Mouse (Mus musculus) midbrain, embryonic 10.5 days (tissue): ENCODE data around the gene Pms2. TPM values are rescaled to one million over a fixed set of nuclear protein-coding genes. Genes with fewer than 3 reads are reported as not detected.

Experiments
- DNase-seq: peaks from one replicate; pipeline ENCODE4 v3.0.0-alpha.2; 2017; ENCODE audit warnings: low spot score
- H3K27ac ChIP-seq: fragments of 300-500 bp; sonication (generic); replicated peaks from 2 replicates; pipeline ENCODE4 v1.5.1; 2016; ENCODE audit warnings: mild to moderate bottlenecking
- H3K27me3 ChIP-seq: fragments of 300-500 bp; sonication (generic); 2 replicates; pipeline ENCODE4 v1.6.1; 2016; ENCODE audit warnings: low read depth, mild to moderate bottlenecking; ENCODE audit not compliant: poor library complexity, severe bottlenecking
- H3K36me3 ChIP-seq: fragments of 300-500 bp; sonication (generic); 2 replicates; pipeline ENCODE4 v1.6.1; 2016; ENCODE audit warnings: mild to moderate bottlenecking, moderate library complexity
- H3K4me1 ChIP-seq: fragments of 300-500 bp; sonication (generic); 2 replicates; pipeline ENCODE4 v1.6.1; 2016
- H3K4me3 ChIP-seq: fragments of 300-500 bp; sonication (generic); 2 replicates; pipeline ENCODE4 v1.5.1; 2016; ENCODE audit warnings: mild to moderate bottlenecking, moderate library complexity
- H3K9me3 ChIP-seq: fragments of 300-500 bp; sonication (generic); replicated peaks from 2 replicates; pipeline ENCODE4 v1.6.1; 2016; ENCODE audit warnings: mild to moderate bottlenecking
- WGBS: fragments of 180-500 bp; shearing (Covaris S2); methylation state at CpG from one replicate; pipeline ENCODE4 v1.1.7; 2016; 5-methylcytosine and 5-hydroxymethylcytosine counted together
- polyA plus RNA-seq: library from polyadenylated mRNA; unstranded; fragments of >200 nt; fragmentation: Nextera tagmentation; extraction: Ambion mirVana; gene quantifications from 2 replicates; pipeline ENCODE4 v1.2.1, GENCODE M21; 2016

The Pms2 gene
- polyA plus RNA-seq, 1 experiment from 2014 or later = 34.8 TPM

GRCm38 (mm10) chr5:143916221-143916620 is 6.5 kb downstream of the Pms2 start:
- peaks cover 78% of the 10 kb centered on the region for H3K36me3 ChIP-seq
- WGBS = 94% methylated on average over 9 of the region's 9 CpGs
- H3K9me3 ChIP-seq = no peaks in the 10 kb centered on the region
- peaks cover under 1% of the 10 kb centered on the region for H3K4me1 ChIP-seq
- DNase-seq = no peak
- H3K4me3 ChIP-seq = no peak overlapping the region
- H3K27me3 ChIP-seq = no peaks in the 10 kb centered on the region
- H3K27ac ChIP-seq = no peak overlapping the region

- peak; percentile 22 for DNase-seq
- H3K36me3 ChIP-seq = peaks cover 89% of the 10 kb centered on the region
- H3K4me3 ChIP-seq = no peak overlapping the region
- 60% methylated on average over 5 of the region's 5 CpGs for WGBS
- no peaks in the 10 kb centered on the region for H3K27me3 ChIP-seq
- H3K4me1 ChIP-seq = no peaks in the 10 kb centered on the region
- no peaks in the 10 kb centered on the region for H3K9me3 ChIP-seq
- H3K27ac ChIP-seq = no peak overlapping the region
Measured at GRCm38 (mm10) chr5:143917418-143917817, 7.7 kb downstream of the Pms2 start.

- Histone ChIP-seq H3K27me3 (no peaks in the 10 kb centered on the region), H3K4me1 (no peaks in the 10 kb centered on the region), H3K4me3 (no peak overlapping the region), H3K27ac (no peak overlapping the region), H3K36me3 (peaks cover 95% of the 10 kb centered on the region), H3K9me3 (no peaks in the 10 kb centered on the region)
- no peak for DNase-seq
- WGBS = 95% methylated on average over 3 of the region's 3 CpGs
Measured at GRCm38 (mm10) chr5:143918120-143918519, 8.4 kb downstream of the Pms2 start.

GRCm38 (mm10) chr5:143924781-143925452 is 15.2 kb downstream of the Pms2 start:
- Histone ChIP-seq H3K4me1 (no peaks in the 10 kb centered on the region), H3K27ac (no peak overlapping the region), H3K36me3 (peaks cover 97% of the 10 kb centered on the region), H3K4me3 (no peak overlapping the region), H3K9me3 (no peaks in the 10 kb centered on the region), H3K27me3 (no peaks in the 10 kb centered on the region)
- WGBS = 91% methylated on average over 6 of the region's 6 CpGs
- DNase-seq = no peak

GRCm38 (mm10) chr5:143927875-143928274 is 18.1 kb downstream of the Pms2 start, which contains the start of gene Gm42421:
Gene Gm42421 (plus strand): TSS chr5:143928175.
- 94% methylated on average over 8 of the region's 8 CpGs for WGBS
- Histone ChIP-seq H3K9me3 (no peaks in the 10 kb centered on the region), H3K36me3 (peaks cover 96% of the 10 kb centered on the region)

GRCm38 (mm10) chr5:143929291-143929690 is 19.5 kb downstream of the Pms2 start:
- no peak overlapping the region for H3K27ac ChIP-seq
- no peaks in the 10 kb centered on the region for H3K9me3 ChIP-seq
- H3K36me3 ChIP-seq = peaks cover 82% of the 10 kb centered on the region
- DNase-seq = no peak
- H3K4me3 ChIP-seq = no peak overlapping the region
- WGBS = 93% methylated on average over 4 of the region's 4 CpGs
- peaks cover 11% of the 10 kb centered on the region for H3K4me1 ChIP-seq
- no peaks in the 10 kb centered on the region for H3K27me3 ChIP-seq

More at GRCm38 (mm10) chr5:143927875-143928274, 18.1 kb downstream of the Pms2 start, which contains the start of gene Gm42421:
- Histone ChIP-seq H3K27me3 (no peaks in the 10 kb centered on the region), H3K4me3 (no peak within 1 kb of the TSS), H3K27ac (no peak within 1 kb of the TSS), H3K4me1 (peaks cover 9% of the 10 kb centered on the region)
- no peak for DNase-seq

- WGBS = 94% methylated on average over 12 of the region's 12 CpGs
- DNase-seq = no peak
- peaks cover 68% of the 10 kb centered on the region for H3K36me3 ChIP-seq
Measured at GRCm38 (mm10) chr5:143930656-143931055, 20.9 kb downstream of the Pms2 start.

GRCm38 (mm10) chr5:143931863-143932580 is 22.3 kb downstream of the Pms2 start:
- DNase-seq = no peak
- no peak overlapping the region for H3K27ac ChIP-seq
- H3K9me3 ChIP-seq = no peaks in the 10 kb centered on the region
- peaks cover 11% of the 10 kb centered on the region for H3K4me1 ChIP-seq
- H3K27me3 ChIP-seq = no peaks in the 10 kb centered on the region
- H3K4me3 ChIP-seq = no peak overlapping the region
- 87% methylated on average over 6 of the region's 6 CpGs for WGBS
- peaks cover 55% of the 10 kb centered on the region for H3K36me3 ChIP-seq

More at GRCm38 (mm10) chr5:143930656-143931055, 20.9 kb downstream of the Pms2 start:
- Histone ChIP-seq H3K9me3 (no peaks in the 10 kb centered on the region), H3K4me1 (peaks cover 11% of the 10 kb centered on the region), H3K27ac (no peak overlapping the region), H3K4me3 (no peak overlapping the region), H3K27me3 (no peaks in the 10 kb centered on the region)

- H3K36me3 ChIP-seq = peaks cover 47% of the 10 kb centered on the region
Measured at GRCm38 (mm10) chr5:143932831-143933230, 23.1 kb downstream of the Pms2 start, which contains the start of gene Rsph10b. Gene Rsph10b (plus strand): TSS chr5:143933035.

GRCm38 (mm10) chr5:143933414-143933813 is 23.6 kb downstream of the Pms2 start:
- peaks cover 41% of the 10 kb centered on the region for H3K36me3 ChIP-seq
- H3K27ac ChIP-seq = no peak overlapping the region
- no peak for DNase-seq
- H3K4me1 ChIP-seq = peaks cover 11% of the 10 kb centered on the region
- no peaks in the 10 kb centered on the region for H3K27me3 ChIP-seq
- no peak overlapping the region for H3K4me3 ChIP-seq
- WGBS = 89% methylated on average over 11 of the region's 11 CpGs
- H3K9me3 ChIP-seq = no peaks in the 10 kb centered on the region

More at GRCm38 (mm10) chr5:143932831-143933230, 23.1 kb downstream of the Pms2 start, which contains the start of gene Rsph10b:
- Histone ChIP-seq H3K27ac (no peak within 1 kb of the TSS; the same call in 1 of the 2 replicates), H3K4me3 (peak within 1 kb of the TSS; percentile 32), H3K9me3 (no peaks in the 10 kb centered on the region), H3K27me3 (no peaks in the 10 kb centered on the region), H3K4me1 (peaks cover 11% of the 10 kb centered on the region)
- peak; percentile 41 for DNase-seq
- WGBS = 19% methylated on average over 8 of the region's 8 CpGs

- Histone ChIP-seq H3K4me3 (no peak overlapping the region), H3K9me3 (no peaks in the 10 kb centered on the region), H3K27ac (no peak overlapping the region), H3K27me3 (no peaks in the 10 kb centered on the region), H3K36me3 (peaks cover 36% of the 10 kb centered on the region), H3K4me1 (peaks cover 11% of the 10 kb centered on the region)
- 94% methylated on average over 1 of the region's 1 CpGs for WGBS
- DNase-seq = no peak
Measured at GRCm38 (mm10) chr5:143933875-143934274, 24.1 kb downstream of the Pms2 start.

- Histone ChIP-seq H3K36me3 (peaks cover 13% of the 10 kb centered on the region), H3K27ac (no peak overlapping the region), H3K9me3 (peaks cover 4% of the 10 kb centered on the region; the same call in 1 of the 2 replicates), H3K4me3 (no peak overlapping the region), H3K4me1 (peaks cover 11% of the 10 kb centered on the region), H3K27me3 (no peaks in the 10 kb centered on the region)
- DNase-seq = no peak
- 90% methylated on average over 9 of the region's 9 CpGs for WGBS
Measured at GRCm38 (mm10) chr5:143936156-143936555, 26.4 kb downstream of the Pms2 start.

GRCm38 (mm10) chr5:143941588-143941987 is 31.8 kb downstream of the Pms2 start:
- Histone ChIP-seq H3K4me1 (no peaks in the 10 kb centered on the region), H3K27ac (no peak overlapping the region), H3K4me3 (no peak overlapping the region), H3K27me3 (no peaks in the 10 kb centered on the region), H3K36me3 (no peaks in the 10 kb centered on the region), H3K9me3 (peaks cover 4% of the 10 kb centered on the region; the same call in 1 of the 2 replicates)
- no peak for DNase-seq
- WGBS = 26% methylated on average over 10 of the region's 10 CpGs
